Mouse (Mus musculus) midbrain, embryonic 16.5 days (tissue): ENCODE data around the gene Gm2974. TPM values are rescaled to one million over a fixed set of nuclear protein-coding genes. Genes with fewer than 3 reads are reported as not detected.
"Not testable (repeated sequence)": the region's sequence is repeated elsewhere in the genome, so short reads cannot be mapped to it uniquely, and the experiment has no call there.

ENCODE experiments used
- ATAC-seq: fragments of 200-750 bp; cut with Nextera tagmentation; 2 replicates; pipeline ENCODE4 v1.8.0; 2017; ENCODE audit warnings: moderate TSS enrichment
- H3K27ac ChIP-seq: fragments of 300-500 bp; sonication (generic); 2 replicates; pipeline ENCODE4 v1.5.1; 2014; ENCODE audit warnings: mild to moderate bottlenecking, low read length, mixed read lengths
- H3K27me3 ChIP-seq: fragments of 300-500 bp; sonication (generic); 2 replicates; pipeline ENCODE4 v1.6.1; 2014; ENCODE audit warnings: low read depth, low read length, mixed read lengths; ENCODE audit not compliant: control insufficient read depth, insufficient read depth
- H3K36me3 ChIP-seq: fragments of 300-500 bp; sonication (generic); 2 replicates; pipeline ENCODE4 v1.6.1; 2014; ENCODE audit warnings: mild to moderate bottlenecking, low read length, moderate library complexity, mixed read lengths; ENCODE audit not compliant: control insufficient read depth, insufficient read depth
- H3K4me1 ChIP-seq: fragments of 300-500 bp; sonication (generic); 2 replicates; pipeline ENCODE4 v1.6.1; 2014; ENCODE audit warnings: mild to moderate bottlenecking, low read length, mixed read lengths; ENCODE audit not compliant: control insufficient read depth, insufficient read depth
- H3K4me2 ChIP-seq: fragments of 300-500 bp; sonication (generic); 2 replicates; pipeline ENCODE4 v1.6.1; 2014; ENCODE audit warnings: mild to moderate bottlenecking, low read length, mixed read lengths
- H3K4me3 ChIP-seq: fragments of 300-500 bp; sonication (generic); 2 replicates; pipeline ENCODE4 v1.5.1; 2014; ENCODE audit warnings: low read depth, mild to moderate bottlenecking, low read length, moderate library complexity, mixed read lengths
- H3K9ac ChIP-seq: fragments of 300-500 bp; sonication (generic); 2 replicates; pipeline ENCODE4 v1.6.1; 2014; ENCODE audit warnings: low read depth, low read length, mixed read lengths
- H3K9me3 ChIP-seq: fragments of 300-500 bp; sonication (generic); replicated peaks from 2 replicates; pipeline ENCODE4 v1.6.1; 2014; ENCODE audit warnings: mild to moderate bottlenecking, low read length, mixed read lengths; ENCODE audit not compliant: control insufficient read depth, poor library complexity, severe bottlenecking
- WGBS: fragments of 180-500 bp; shearing (Covaris S2); extraction: QIAGEN DNeasy Blood & Tissue Kit; methylation state at CpG from one replicate; pipeline ENCODE4 v1.1.7; 2014; 5-methylcytosine and 5-hydroxymethylcytosine counted together
- polyA plus RNA-seq: library from polyadenylated mRNA; unstranded; fragments of >200 nt; fragmentation: Nextera tagmentation; extraction: Ambion mirVana; gene quantifications from 2 replicates; pipeline ENCODE4 v1.2.1, GENCODE M21; 2015

Gm2974 gene
- polyA plus RNA-seq, result 11.4 and 12.6 TPM in 2 replicates

DNA sequence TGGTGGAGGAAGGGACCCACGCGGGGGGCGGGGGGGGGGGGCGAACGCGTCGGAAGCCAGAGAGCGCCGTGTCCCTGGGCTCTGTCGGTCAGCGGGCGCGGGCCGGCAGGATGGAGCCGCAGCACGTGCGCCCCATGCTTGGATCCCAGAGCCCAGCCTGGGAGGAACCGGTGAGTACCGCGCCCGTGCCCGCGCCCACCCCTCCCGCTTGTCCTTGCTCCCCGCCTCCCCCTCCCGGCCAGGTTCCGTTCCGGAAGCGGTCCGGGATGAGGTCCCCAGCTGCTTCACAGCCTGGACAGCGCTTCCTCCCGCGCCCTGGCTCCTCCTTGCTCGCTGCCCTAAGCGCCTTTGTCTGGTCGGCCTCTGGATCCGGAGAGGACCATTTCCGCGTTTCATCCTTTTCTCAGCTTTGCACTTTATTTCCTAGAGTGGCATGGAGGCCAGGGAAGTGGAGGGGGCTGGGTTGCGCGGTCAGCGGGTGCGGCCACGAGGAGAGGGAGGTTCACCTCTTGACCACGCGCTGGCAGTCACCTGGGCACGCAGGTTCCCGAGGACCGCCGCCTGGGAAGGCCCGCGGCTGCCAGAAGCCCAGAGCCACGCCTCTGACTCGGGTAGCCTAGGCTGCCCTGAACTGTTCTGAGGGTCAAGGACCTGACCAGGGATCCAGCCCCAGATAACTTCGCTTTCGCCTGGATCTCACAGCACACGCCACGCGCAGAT, at the start of gene Gm2974:
Gm2974 (plus strand) TSS at position 86 of the 720 bp plus-strand sequence.
- Histone ChIP-seq H3K4me2 (peak within 1 kb of the TSS; percentile 56), H3K4me3 (peak within 1 kb of the TSS; percentile 42), H3K9ac (peak within 1 kb of the TSS; percentile 59)
- ATAC-seq, H3K9me3 ChIP-seq, H3K4me1 ChIP-seq, H3K27ac ChIP-seq, H3K27me3 ChIP-seq, H3K36me3 ChIP-seq: not testable (repeated sequence)
- 21% methylated on average over 27 of the region's 59 CpGs for WGBS

DNA sequence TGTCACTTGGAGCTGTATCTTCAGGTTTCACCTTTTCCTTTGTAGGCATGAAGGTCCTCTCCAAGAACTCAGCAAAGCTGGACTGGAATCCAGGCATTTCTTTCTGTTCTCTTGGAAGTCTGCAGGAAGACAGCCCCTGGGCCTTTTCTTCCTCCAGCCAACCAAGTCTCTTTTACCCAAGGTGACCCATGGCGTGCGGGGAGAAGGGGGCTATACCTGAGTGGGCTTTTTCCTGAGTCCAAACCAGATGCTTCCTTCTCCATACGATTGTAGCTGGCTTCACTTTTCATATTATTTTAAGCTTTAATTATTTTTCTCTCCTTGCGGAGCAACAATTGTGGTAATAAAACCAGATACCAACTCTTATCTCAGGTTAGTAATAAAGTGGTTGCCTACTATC, 40.7 kb upstream of the Gm2974 start:
- not testable (repeated sequence) for H3K27me3 ChIP-seq, H3K9ac ChIP-seq, H3K27ac ChIP-seq, H3K36me3 ChIP-seq, H3K4me1 ChIP-seq, ATAC-seq, H3K4me3 ChIP-seq, H3K4me2 ChIP-seq, H3K9me3 ChIP-seq
- 84% methylated on average over 3 of the region's 4 CpGs for WGBS

DNA sequence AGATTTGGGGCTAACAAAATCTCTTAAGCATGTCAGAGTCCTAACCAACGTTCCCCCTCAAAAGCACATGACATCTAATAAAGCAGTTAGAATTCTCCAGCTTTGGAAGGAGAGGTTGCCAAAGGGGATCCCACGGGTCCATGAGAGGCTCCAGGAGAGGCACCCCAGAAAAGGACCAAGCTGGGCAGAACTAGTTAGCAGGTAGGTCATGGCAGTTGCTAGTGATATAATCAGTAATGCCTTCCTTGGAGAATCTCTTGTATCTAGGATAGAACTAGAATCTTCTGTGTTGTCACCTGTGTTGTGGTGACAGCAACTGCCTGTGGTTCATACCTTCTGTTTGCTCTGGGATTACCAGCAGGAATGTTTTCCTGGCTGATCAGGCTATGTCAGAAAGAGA, 17.6 kb upstream of the Gm2974 start, which contains the start of gene Gm3127:
Gm3127 (plus strand) TSS at position 301 of the 400 bp plus-strand sequence.
- not testable (repeated sequence) for H3K9ac ChIP-seq, H3K27ac ChIP-seq, H3K9me3 ChIP-seq, H3K4me2 ChIP-seq, H3K36me3 ChIP-seq, H3K4me3 ChIP-seq, ATAC-seq, H3K4me1 ChIP-seq, H3K27me3 ChIP-seq
- WGBS, result no CpG with 5 or more reads among the region's 2 CpGs

DNA sequence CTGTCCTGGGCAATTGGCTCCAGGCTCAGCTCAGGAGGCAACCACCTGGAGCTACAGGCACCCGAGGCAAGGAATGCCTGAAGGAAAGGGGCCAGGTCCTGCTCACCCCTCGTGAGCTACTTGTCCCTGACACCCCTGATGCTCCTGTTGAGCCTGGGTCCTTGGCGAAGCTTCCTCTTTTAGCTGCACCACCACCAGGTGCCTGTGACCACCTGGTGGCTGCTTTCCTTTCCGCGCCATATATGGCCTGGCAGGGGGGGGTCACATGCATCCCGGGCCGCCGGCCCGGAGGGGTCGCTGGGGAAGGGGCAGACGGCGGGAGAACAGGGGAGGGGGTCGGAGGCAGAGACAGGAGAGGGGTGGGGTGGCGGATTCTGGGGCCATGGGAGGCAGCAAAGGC, 346 bp upstream of the Gm2974 start:
- WGBS, result 8% methylated on average over 4 of the region's 14 CpGs
- H3K9me3 ChIP-seq, H3K36me3 ChIP-seq, H3K4me1 ChIP-seq, ATAC-seq, H3K27ac ChIP-seq, H3K27me3 ChIP-seq: not testable (repeated sequence)
- peak overlapping the region; percentile 42 for H3K4me3 ChIP-seq
- H3K9ac ChIP-seq, result peak overlapping the region; percentile 59
- H3K4me2 ChIP-seq, result peak overlapping the region; percentile 56

GRCm38 (mm10) chr14:4183375-4183774, 999 bp downstream of the Gm2974 start:
- not testable (repeated sequence) for H3K27ac ChIP-seq, H3K4me1 ChIP-seq, H3K9ac ChIP-seq, H3K4me2 ChIP-seq, H3K4me3 ChIP-seq, H3K9me3 ChIP-seq, H3K27me3 ChIP-seq, H3K36me3 ChIP-seq, ATAC-seq
- WGBS, result 39% methylated on average over 4 of the region's 10 CpGs

GRCm38 (mm10) chr14:4249331-4249730, 67.0 kb downstream of the Gm2974 start, which contains the start of gene Gm3138:
Gm3138 (plus strand) TSS chr14:4249631.
- not testable (repeated sequence) for H3K27me3 ChIP-seq, H3K27ac ChIP-seq, H3K9me3 ChIP-seq, ATAC-seq, H3K4me2 ChIP-seq, H3K36me3 ChIP-seq, H3K9ac ChIP-seq, H3K4me3 ChIP-seq, H3K4me1 ChIP-seq
- WGBS, result no CpG with 5 or more reads among the region's 2 CpGs

Other genes starting within 250 kb of the Gm2974 start
- 2.4 and 2.5 TPM in 2 replicates for gene Gm3095, start 219.0 kb upstream of the Gm2974 start, polyA plus RNA-seq
- not detected in 2 replicates for gene Gm3099, start 184.2 kb upstream of the Gm2974 start, polyA plus RNA-seq
- 3.6 and 5.7 TPM in 2 replicates for gene Gm5796, start 158.6 kb upstream of the Gm2974 start, polyA plus RNA-seq
- gene Gm3115, start 98.5 kb upstream of the Gm2974 start, polyA plus RNA-seq, result not detected in 2 replicates
- gene Gm8108, start 72.0 kb upstream of the Gm2974 start, polyA plus RNA-seq, result 7.0 and 7.3 TPM in 2 replicates
- gene Gm3127, start 17.5 kb upstream of the Gm2974 start, polyA plus RNA-seq, result not detected in 2 replicates
- gene Gm3138, start 67.1 kb downstream of the Gm2974 start, polyA plus RNA-seq, result not detected in 2 replicates
- not detected in 2 replicates for gene Gm3149, start 134.7 kb downstream of the Gm2974 start, polyA plus RNA-seq
- gene 2610042L04Rik, start 152.2 kb downstream of the Gm2974 start, polyA plus RNA-seq, result 6.3 and 8.5 TPM in 2 replicates
- not detected in 2 replicates for gene Gm3159, start 214.9 kb downstream of the Gm2974 start, polyA plus RNA-seq
- gene Gm3164, start 232.9 kb downstream of the Gm2974 start, polyA plus RNA-seq, result 5.8 and 8.2 TPM in 2 replicates
- 2.3 and 3.5 TPM in 2 replicates for gene Gm3173, start 248.4 kb downstream of the Gm2974 start, polyA plus RNA-seq